Mouse (Mus musculus) liver (tissue): ENCODE data around the gene Tmem44.

Source experiments
- DNase-seq: peaks from one replicate; pipeline ENCODE4 v3.0.0-alpha.2; 2020; ENCODE audit warnings: mixed read lengths

Gene Tmem44

DNA sequence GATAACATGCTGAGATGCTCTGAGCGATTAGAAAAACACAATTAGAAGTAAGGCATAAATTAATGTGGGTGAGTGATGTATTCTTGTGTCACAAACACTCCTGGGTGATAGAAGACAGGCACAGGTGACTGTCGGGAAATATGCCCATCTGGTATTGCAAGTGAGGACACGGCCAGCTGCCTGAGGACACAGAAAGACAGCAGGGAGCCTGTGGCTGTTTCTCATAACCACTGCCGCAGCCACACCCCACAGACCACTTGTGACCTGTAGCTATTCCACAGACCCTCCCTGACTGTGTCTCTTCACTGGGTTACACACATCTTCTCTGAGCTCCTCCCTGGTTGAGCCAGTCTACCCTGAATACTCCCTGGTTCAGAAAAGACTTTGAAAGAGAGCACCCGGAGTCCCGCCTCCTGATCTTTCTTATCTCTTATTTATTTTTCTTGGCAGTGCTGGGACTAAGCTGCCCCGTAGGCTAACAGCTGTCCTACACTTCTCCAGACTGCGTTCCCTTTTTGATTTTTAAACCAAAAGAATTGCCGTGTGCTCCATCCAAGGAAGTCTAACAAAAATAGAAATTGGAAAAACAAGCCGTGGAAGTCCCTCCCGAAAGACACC is 32.9 kb downstream of the Tmem44 start:
- DNase-seq, result no peak

DNA sequence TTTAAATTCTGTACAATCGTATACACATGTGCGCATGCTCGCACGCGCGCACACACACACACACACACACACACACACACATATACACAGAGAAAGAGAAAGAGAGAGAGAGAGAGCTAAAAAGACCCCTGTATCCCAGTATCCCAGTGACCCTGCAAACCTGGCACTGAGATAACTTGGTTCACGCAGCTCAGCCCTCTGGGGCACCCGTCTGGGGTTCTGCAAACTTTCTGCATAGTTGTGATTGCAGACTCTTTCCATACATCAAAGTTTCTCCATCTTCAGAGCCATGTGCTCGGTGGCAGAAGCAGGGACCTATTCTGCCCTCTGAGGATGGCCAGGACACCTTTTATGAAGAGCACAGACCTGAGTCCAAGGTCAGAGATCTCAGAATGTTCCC is 33.6 kb downstream of the Tmem44 start:
- DNase-seq, result no peak

- peak; percentile 63 for DNase-seq
Observed at GRCm38 (mm10) chr16:30515418-30515817, 35.2 kb downstream of the Tmem44 start.

GRCm38 (mm10) chr16:30513050-30514024 is 37.3 kb downstream of the Tmem44 start:
- no peak for DNase-seq

DNA sequence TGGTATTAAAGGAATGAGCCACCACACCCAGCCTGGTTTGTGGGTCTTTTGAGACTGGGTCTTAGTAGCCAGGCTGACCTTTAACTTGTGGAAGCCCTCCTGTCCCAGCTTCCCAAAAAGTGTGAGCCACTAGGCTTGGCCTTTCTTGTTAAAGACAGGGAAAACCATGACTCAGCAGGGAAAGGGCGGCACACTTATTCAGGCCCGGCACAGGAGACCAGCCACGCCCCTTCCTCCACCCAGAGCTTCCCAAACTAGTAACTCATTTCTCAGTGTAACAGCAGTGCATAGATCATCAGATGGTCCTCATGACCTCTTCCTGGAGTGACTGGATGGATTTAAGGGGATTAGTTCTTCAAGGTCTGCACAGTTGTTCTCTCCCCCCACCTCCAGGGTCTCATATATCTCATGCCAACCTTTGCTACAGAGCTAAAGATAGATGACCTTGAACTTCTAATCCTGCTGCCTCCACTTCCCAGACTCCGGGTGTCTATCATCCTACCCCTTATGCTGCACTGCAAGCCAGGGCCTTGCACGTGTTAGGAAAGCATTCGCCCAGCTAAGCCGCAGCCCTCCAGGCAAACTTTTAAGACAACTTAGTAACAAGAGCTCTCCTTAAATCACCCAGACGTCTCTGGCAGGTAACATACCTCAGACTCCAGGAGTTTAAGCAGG is 38.1 kb downstream of the Tmem44 start:
- peak; percentile 83 for DNase-seq

- no peak for DNase-seq
Observed at GRCm38 (mm10) chr16:30511563-30512340, 38.9 kb downstream of the Tmem44 start.

GRCm38 (mm10) chr16:30510504-30511451 is 39.9 kb downstream of the Tmem44 start:
- DNase-seq, result peak; percentile 92

DNA sequence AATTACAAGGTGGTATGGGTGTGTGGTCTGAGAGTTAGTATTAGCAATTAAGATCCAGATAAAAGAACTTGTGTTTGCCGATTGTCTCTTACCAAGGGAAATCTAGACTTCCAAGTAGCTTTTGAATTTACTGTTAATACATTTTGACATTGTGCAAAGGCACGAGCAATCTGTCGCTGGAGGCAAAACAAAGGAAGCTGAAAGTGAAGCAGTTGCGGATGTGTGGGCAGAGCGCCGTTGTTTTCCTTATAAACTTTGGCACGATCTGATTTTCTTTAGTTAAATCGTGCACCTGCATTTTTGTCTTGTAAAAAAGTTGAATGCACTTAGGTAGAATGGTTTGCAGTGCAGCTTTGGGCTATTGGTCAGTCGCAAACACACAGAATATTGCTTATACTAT is 40.6 kb downstream of the Tmem44 start:
- DNase-seq, result no peak

GRCm38 (mm10) chr16:30509340-30509739 is 41.3 kb downstream of the Tmem44 start:
- no peak for DNase-seq

DNA sequence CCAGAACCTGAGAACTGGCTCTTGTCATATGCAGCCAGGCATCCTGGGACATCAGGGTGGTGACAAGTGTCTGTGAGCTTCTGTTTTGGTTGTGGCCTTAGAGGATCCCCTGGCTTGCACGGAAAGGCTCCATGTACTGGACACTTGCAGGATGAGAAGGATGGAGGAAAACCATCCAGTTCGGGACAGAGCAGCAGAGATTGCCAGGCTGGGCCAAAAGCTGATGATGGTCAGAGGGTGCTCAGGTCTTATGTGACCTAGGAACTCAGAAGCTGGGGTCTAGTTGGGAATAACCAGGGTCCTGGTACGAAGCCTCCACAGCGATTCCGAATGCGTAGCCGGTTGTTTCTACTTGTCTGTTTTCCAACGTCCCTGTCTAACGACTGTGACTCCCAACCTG is 41.9 kb downstream of the Tmem44 start:
- DNase-seq, result no peak

DNA sequence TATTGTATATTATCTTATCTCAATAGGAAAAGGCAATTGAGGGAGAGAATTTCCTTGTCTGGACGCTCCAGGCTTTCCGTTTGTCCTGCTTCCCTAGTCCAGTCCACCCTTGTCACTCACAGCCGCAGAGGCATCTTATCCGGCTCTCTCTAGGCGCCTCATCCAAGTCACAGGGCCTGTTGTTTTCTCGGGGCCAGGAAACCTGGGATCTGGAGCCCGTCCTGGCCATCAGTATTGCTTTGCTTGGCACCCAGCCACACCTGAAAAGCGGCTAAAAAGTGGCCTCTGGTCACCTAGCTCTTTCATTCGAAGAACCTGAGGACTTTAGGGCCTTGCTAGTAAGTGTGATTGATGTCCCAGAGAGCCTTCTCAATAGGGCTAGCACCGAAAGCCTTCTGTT is 43.5 kb downstream of the Tmem44 start:
- no peak for DNase-seq

DNA sequence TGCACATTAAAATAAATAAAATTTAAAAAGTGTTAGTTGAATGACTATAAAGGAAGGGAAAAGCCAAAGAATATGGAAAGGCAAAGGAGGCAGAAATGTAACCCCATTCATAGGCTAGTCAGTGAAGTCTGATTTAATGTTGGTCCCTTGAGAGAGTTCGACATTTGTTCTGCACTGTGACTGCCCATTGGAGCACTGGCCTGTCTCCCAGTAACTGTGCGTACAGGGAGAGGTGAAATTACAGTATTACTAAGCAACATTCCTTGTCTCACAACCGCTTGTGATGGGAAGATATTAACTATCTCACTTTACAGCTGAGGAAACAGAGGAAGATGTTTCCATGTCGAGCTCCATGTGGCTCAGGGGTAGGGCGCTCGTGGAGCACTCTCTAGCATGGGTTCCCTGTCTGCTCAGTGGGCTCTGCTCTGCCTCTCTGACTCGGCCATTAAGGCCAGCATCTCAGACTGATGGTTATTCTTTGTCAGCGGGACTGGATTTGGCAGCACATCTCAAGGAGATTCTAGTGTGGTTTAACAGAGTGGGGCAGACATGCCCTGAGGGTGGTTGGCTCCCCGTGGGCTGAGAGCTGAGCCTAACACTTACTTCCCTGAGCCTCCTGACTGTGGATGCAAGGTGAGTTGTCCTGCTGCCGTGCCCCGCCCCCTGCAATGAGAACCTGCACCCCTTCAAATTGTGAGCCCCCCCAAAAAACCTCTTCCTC is 45.2 kb downstream of the Tmem44 start:
- no peak for DNase-seq

DNA sequence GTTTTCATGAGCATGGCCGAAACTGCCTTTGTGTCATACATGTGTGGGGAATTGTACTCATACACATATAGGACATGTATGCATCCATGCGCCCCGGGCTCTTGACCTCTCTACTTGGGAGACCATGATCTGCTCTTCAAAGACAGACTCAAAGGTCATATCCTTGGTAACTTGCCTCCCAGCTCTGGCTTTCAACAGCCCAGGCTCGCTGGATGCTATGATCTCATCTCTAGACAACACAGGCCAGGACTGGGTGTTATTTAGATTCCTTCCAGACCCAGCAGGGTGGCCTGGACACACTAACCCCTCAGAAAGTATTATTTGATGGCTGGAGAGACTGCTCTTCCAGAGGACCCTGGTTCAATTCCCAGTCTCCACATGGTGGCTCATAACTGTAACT is 45.8 kb downstream of the Tmem44 start:
- DNase-seq, result no peak

GRCm38 (mm10) chr16:30503958-30504357 is 46.7 kb downstream of the Tmem44 start:
- DNase-seq, result peak; percentile 72

DNA sequence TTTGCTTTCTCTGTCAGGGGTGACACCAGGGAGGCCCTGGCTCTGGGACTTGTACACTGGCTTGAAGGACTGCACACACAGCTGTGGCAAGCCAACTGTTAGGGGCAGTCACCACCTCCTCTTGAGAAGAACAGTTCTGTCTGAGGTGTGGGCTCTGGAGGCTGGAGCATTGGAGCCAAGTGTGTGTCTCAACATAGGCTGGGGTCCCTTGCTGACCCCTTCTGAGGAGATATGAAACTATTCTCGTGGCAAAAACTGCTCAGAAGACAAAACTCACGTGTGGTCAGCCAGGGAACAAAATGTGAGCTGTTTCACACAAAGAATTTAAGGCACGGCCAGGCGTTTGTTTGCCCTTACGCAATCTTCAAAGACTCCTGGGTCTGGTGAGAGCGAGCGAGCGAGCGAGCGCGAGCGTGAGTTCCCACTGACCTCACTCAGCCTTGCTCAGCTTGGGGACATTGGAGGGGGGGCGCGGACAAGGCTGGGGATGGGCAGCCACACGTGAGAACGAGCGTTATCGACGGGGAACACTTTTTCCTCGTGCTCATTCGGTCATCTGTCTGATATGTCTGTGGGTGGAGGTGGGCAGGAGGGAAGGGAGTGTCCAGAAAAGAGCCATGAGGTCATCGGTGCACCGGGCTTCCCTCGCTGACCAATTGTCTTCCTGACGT is 48.3 kb downstream of the Tmem44 start:
- peak; percentile 54 for DNase-seq

DNA sequence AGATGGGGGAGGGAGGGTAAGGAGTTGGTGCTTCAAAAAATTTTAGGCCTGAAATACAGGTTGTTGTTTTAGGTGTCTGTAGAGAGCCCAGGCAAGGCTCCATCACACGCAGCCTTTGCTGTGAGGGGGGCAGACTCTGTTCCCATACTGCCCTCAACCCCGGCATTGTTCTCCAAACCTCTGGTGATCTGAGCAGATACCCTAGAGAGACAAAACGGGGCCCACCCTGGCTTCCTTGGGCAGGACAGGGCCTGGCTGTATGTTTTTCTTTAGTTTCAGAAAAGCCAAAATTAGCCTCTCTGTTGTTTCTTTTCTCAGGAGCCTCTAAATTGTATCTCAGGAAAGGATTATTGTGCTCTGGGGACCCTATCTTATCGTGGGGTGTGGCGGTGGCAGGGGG is 49.0 kb downstream of the Tmem44 start:
- no peak for DNase-seq

DNA sequence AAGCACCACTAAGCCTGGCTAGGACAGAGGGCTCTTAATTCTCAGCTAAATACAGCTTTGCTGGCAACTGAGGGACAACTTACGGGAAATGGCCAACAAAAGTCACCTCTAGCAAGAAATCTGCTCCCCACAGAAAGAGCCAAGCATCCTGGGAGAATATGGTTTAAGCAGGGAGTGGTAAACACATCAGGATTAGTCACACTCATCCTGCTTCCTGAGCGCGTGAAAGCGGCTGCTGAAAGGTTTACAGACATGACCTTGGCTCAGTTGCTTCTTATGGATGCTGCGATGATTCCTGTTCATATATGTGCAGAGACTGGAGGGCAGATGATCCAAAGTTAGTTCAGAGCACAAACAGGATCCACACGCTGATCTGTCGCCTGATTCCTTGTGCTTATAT is 50.4 kb downstream of the Tmem44 start:
- DNase-seq, result no peak

DNA sequence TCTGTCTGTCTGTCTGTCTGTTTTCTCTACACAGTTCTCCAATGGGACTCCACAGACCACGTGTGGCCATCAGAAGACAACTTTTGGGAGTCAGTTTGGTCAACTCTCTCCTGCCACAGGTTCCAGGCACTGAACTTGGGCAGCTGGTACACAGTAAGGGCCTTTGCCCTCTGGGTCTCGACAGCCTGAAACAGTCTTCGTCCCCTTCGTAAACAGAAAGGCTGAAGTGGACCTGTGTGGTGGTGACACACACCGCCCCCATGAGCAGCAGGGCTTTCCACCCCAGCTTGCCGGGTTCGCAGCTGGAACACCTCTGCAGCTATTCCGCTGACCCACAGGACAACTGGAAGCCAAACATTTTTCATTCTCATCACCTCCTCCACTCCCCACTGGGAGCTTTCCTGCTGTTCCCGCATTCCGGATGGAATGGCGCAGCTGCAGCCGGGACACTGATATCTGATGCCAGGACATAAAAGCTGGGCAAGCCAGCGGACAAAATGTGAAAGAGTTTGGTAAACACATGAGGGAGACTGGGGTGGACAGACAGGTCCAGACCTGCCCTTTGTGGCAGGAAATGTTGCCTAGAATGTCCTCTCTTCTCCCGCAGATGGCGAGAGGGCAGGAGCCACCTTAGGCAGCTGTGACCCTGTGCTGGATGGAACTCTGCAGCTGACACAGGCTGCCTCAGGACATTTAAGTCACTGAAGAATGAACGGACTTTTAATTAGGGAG is 51.4 kb downstream of the Tmem44 start:
- DNase-seq, result no peak

DNA sequence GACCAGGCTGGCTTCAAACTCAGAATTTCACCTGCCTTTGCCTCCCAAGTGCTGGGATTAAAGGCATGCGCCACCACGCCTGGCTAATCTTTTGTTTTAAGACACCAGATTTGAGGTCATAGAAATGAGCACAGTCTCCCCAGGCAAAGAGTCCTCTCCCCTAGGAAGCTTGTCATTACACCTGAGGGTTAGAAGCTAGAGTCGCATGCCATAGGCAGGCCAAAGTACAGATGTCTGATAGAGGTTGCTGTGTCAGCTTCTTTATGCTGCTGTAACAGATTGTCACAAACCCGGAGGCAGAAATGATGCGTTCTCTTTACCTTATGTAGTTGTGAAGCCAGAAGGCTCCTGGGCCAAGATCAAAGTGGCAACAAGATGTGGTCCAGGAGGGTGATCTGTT is 53.3 kb downstream of the Tmem44 start:
- DNase-seq, result no peak

GRCm38 (mm10) chr16:30494883-30495282 is 55.8 kb downstream of the Tmem44 start:
- no peak for DNase-seq
